Mouse (Mus musculus): Measurements from ENCODE around the gene Elovl6. TPM values are rescaled to one million over a fixed set of nuclear protein-coding genes. Genes with fewer than 3 reads are reported as not detected.

Gene Elovl6
- polyA plus RNA-seq, 1 experiment from 2014 or later: 24.0 TPM

DNA sequence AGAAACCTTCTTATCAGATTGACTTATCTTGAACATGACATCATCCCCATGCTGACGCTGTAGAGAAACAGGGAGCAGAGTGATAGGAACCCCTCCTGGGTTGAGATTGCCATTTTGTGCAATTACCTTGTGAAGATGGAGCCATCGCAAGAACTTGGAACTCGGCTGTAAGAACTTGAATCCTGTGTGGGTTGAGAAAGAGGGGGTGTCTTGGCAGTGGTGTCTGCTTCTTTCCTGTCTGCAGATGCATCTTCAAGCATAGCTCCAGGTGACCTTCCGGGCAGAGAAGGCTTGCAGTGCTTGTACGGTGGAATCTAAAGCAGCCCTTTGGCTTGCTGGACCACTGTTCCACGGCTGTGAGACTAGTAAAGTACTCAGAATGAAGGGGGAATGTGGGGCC is 63.9 kb downstream of the Elovl6 start:
- H3K27me3 ChIP-seq: no peaks in the 10 kb centered on the region
- ATAC-seq: no peak
- DNase-seq (ENCODE audit: low read depth, low spot score): no peak
- TF ChIP-seq CTCF (IDR thresholded peaks at IDR 0.05): no peak
- CTCF ChIA-PET: interaction anchor here (0.8 kb wide), 2 partner anchors 16 to 135 kb away, joined by 3 read pairs; no protein-coding TSS in a partner anchor
- in situ Hi-C loops (cut with MboI; ENCODE audit: low pct_unique_long_range_greater_than_20kb): no loop called here
- POLR2A ChIA-PET: no interaction called here

DNA sequence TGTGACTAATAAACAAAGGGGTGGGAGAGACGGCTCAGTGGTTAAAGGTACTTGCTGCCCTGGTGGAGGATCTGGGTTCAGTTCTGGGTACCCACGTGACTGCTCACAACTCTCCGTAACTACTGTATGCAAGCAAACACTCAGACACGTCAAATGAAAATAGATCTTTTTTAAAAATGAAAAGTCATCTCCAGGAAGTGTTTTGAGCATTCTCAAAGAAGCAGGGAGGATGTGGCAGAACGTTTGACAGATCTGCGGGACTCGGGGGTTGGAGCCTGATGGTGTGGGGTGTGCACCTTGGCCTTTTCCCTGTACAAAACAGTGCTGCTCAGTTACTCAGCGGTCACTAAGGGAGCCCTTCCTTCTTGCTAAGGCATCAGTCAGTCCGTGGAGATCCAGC is 70.1 kb downstream of the Elovl6 start:
- DNase-seq (ENCODE audit: low read depth, low spot score) (no peak), ATAC-seq (no peak)
- ChIA-PET CTCF (interaction anchor here (1.5 kb wide), 1 partner anchor 11 kb away, joined by 4 read pairs; no protein-coding TSS in a partner anchor), POLR2A (no interaction called here)
- in situ Hi-C loops (cut with MboI; ENCODE audit: low pct_unique_long_range_greater_than_20kb): no loop called here
- H3K27me3 ChIP-seq: no peaks in the 10 kb centered on the region
- TF ChIP-seq CTCF (IDR thresholded peaks at IDR 0.05): no peak

DNA sequence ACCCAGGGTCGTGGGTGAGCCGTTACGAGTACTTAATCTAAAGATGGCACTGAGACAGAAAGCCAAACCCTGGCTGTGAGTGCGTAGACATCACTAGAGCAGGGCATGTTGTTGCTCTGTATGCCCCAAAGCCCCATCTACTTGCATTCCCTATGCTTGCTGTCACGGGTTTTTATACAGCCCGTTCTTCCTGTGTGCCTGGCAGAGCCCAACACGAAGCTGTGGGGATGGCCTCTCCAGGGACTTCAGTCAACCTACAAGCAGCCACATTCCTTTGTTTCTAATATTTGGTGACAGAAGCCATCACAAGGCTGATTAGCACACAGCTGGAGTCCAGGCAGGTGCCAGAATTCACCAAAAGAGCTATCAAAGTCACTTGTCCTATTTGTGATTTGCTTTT is 73.3 kb downstream of the Elovl6 start:
- H3K27me3 ChIP-seq: no peaks in the 10 kb centered on the region
- TF ChIP-seq CTCF (IDR thresholded peaks at IDR 0.05): no peak
- ATAC-seq (no peak), DNase-seq (ENCODE audit: low read depth, low spot score) (no peak)
- in situ Hi-C loops (cut with MboI; ENCODE audit: low pct_unique_long_range_greater_than_20kb): no loop called here
- POLR2A ChIA-PET: no interaction called here
- CTCF ChIA-PET: interaction anchor here (1.0 to 1.2 kb wide), 2 partner anchors 14 to 28 kb away, joined by 3 read pairs; no protein-coding TSS in a partner anchor

DNA sequence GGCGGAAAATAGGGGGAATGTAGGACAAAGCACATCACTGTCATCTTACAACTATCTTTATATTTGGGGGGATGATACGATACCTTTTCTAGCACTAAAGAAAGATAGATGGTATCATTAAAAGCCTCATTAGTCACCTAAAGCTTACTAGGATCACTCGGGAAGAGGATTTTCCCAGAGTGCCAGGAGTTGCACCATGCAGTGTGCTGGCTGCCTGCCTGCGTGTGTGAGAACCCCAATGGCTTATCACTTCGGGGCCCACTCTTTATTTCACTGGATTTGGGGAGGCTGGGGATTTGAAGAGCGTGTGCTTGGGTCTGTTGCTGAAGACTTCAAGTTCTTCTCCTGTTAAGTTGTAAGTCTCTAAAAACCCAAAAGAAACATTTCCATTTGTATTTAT is 73.8 kb downstream of the Elovl6 start:
- no peak for TF ChIP-seq CTCF (IDR thresholded peaks at IDR 0.05)
- in situ Hi-C loops (cut with MboI; ENCODE audit: low pct_unique_long_range_greater_than_20kb): no loop called here
- no peak for DNase-seq (ENCODE audit: low read depth, low spot score)
- no peaks in the 10 kb centered on the region for H3K27me3 ChIP-seq
- POLR2A ChIA-PET: no interaction called here
- ATAC-seq: no peak
- CTCF ChIA-PET: interaction anchor here (1.0 to 1.2 kb wide), 3 partner anchors 13 to 28 kb away, joined by 3 read pairs; no protein-coding TSS in a partner anchor

DNA sequence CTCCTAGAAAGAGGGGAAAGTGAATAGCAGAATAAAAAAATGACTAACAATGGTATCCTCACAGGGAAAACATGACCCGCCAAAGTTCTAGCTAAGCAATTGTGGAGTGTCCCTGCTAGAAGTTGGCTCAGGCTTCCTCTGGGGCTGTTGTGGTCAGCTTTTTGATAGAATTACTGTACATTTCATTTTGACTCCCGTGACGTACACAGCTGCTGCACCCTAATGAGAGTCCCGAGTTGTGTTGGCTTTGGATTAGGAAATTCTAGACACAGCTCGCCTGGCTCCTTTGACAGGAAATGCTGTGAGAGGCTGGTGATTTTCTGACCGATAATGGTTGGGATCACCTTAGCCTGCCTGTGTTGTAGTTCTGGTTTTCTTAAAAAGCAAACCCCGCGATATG is 79.5 kb downstream of the Elovl6 start:
- H3K27me3 ChIP-seq: no peaks in the 10 kb centered on the region
- no peak for ATAC-seq
- DNase-seq (ENCODE audit: low read depth, low spot score): no peak
- TF ChIP-seq CTCF (IDR thresholded peaks at IDR 0.05): no peak
- in situ Hi-C loops (cut with MboI; ENCODE audit: low pct_unique_long_range_greater_than_20kb): no loop called here
- POLR2A ChIA-PET: no interaction called here
- CTCF ChIA-PET: interaction anchor here (1.0 to 1.8 kb wide), 7 partner anchors 9 to 29 kb away, joined by 3 to 5 read pairs (median 4); no protein-coding TSS in a partner anchor

DNA sequence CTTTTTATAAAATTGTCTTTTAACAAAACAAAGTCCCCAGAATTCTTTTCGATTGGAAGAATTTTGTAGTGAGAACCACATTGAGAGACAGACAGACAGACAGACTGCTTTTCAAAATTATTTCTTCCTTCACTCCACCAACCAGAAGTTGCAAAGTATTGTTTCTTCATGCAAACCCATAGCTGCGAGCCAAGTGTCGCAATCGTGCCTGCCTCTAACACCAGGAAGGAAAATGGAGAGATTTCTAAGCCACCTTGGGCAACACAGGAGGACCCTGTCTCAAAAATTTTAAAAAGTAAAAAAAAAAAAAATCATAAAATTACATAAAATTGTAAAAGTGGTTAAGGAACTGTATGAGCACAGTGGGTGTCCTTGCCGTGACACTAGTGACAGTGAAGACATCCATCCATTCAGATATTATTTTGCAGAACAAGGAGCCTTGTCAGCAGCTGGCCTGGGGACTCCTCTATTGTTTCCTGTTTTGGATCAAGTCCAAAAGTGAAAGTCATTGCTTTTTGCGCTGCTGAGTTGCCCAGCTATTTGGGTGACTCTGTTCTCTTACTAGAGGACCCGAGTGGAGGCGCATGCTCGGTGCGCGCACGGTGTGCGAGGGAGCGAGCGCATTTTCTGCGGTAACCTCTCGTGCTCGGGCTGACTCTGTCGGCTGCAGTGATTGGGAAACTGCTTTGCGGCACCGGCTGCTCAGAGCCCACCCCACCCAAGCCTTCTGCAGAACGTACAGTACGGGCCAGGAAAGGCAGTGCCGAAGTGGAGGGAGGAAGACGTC is 80.3 kb downstream of the Elovl6 start:
- POLR2A ChIA-PET: interaction anchor here (0.7 kb wide), 1 partner anchor 20 kb away, joined by 3 read pairs; no protein-coding TSS in a partner anchor
- no peak for DNase-seq (ENCODE audit: low read depth, low spot score)
- in situ Hi-C loops (cut with MboI; ENCODE audit: low pct_unique_long_range_greater_than_20kb): no loop called here

DNA sequence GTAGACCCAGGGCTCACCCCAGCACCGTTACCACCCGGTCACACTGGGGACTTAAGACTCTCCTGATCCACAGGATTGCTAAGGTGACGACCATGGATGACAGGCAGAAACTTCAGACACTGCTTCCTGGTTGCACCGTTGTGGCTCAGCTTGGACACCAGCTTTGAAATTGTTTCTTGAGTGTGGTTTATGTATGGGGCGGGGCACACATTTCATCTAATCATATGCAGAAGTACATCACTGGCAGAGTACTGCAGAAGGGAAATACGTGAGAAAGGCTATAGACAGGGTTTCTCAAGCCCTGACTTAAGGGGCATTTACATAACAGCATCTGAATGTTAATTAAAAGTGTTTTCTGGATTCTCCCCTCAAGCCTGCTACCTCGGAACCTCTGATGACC is 81.6 kb downstream of the Elovl6 start:
- POLR2A ChIA-PET: no interaction called here
- H3K27me3 ChIP-seq: no peaks in the 10 kb centered on the region
- TF ChIP-seq CTCF (IDR thresholded peaks at IDR 0.05): no peak
- CTCF ChIA-PET: interaction anchor here (1.1 kb wide), 1 partner anchor 11 kb away, joined by 3 read pairs; no protein-coding TSS in a partner anchor
- ATAC-seq (no peak), DNase-seq (ENCODE audit: low read depth, low spot score) (no peak)
- in situ Hi-C loops (cut with MboI; ENCODE audit: low pct_unique_long_range_greater_than_20kb): no loop called here

More for the DNA sequence above, 80.3 kb downstream of the Elovl6 start:
- CTCF ChIA-PET: interaction anchor here (1.0 to 1.1 kb wide), 3 partner anchors 11 to 16 kb away, joined by 3 to 4 read pairs (median 3); no protein-coding TSS in a partner anchor
- ATAC-seq: no peak
- no peaks in the 10 kb centered on the region for H3K27me3 ChIP-seq
- TF ChIP-seq CTCF (IDR thresholded peaks at IDR 0.05): no peak

DNA sequence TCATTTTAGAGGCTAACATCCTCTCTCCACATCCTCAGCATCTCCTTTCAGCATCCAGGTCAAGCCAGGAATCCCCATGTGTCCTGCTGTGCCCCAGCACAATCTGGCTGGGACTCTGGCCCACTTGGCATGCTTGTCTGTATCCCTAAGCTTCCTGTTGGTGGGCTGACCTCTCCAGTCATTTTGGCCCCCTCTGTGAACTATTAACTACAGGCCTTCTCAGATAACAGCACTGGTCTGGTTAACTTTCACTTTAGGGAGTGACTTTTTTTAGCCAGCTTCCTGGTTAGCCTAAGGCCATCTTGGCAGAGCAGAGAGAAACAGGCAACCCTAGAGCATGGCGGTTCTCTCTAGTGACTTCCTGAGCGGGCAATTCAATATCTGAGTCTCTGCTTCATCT is 82.1 kb downstream of the Elovl6 start:
- TF ChIP-seq CTCF (IDR thresholded peaks at IDR 0.05): no peak
- ATAC-seq: peak; percentile 53
- in situ Hi-C loops (cut with MboI; ENCODE audit: low pct_unique_long_range_greater_than_20kb): no loop called here
- H3K27me3 ChIP-seq: no peaks in the 10 kb centered on the region
- CTCF ChIA-PET: no interaction called here
- POLR2A ChIA-PET: no interaction called here
- peak; percentile 20 for DNase-seq (ENCODE audit: low read depth, low spot score)

DNA sequence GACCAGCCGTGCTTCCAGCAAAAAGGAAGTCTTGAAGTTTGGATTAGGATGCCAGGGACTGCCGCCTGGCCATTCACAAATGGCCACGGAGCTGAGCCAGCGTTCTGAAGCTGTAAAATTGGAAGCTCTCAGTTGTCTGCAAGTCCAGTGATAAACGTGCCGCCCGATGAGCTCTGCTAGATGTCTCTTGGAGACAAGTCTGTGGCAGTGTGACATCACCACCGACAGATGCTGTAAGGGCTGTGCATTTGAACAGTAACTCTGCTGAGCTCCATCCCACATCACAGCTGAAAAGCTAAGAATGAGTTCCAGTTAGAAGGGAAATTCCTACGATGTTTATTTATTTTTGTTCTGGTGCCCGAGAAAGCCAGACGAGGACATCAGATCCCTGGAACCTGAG is 85.3 kb downstream of the Elovl6 start:
- CTCF ChIA-PET: interaction anchor here (1.3 to 1.5 kb wide), 2 partner anchors 16 to 23 kb away, joined by 3 to 4 read pairs; no protein-coding TSS in a partner anchor
- TF ChIP-seq CTCF (IDR thresholded peaks at IDR 0.05): no peak
- DNase-seq (ENCODE audit: low read depth, low spot score) (no peak), ATAC-seq (no peak)
- no peaks in the 10 kb centered on the region for H3K27me3 ChIP-seq
- in situ Hi-C loops (cut with MboI; ENCODE audit: low pct_unique_long_range_greater_than_20kb): no loop called here
- POLR2A ChIA-PET: no interaction called here

DNA sequence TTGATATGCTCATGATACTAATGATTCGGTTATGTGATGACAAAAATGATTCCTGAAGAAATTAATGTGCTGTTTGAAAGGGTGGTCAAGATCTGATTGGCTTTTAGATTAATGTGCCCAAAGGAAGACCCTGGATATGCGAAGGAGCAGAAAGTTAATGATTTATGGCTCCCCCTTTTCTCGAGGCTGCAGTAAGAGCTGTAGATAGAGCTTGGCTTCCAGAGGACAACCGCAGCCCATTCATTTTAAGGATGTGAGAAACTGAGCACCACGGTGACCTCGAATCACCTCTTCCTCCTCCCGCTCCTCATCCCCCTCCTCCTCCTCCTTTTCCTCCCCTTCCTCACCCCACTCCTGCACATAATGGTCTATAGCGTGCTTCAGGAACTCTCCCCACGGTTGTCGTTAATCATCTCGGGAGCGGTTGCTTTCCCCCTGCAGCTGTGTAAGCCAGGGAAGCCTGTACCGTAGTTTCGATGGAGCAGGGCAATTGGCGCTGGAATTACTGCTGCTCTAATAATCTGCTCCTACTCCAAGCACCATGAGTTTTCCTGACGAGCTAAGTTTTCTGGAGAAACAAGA is 87.1 kb downstream of the Elovl6 start:
- POLR2A ChIA-PET: interaction anchor here (0.5 kb wide), 1 partner anchor 190 kb away, joined by 8 read pairs; no protein-coding TSS in a partner anchor
- ATAC-seq (no peak), DNase-seq (ENCODE audit: low read depth, low spot score) (peak; percentile 13)
- in situ Hi-C loops (cut with MboI; ENCODE audit: low pct_unique_long_range_greater_than_20kb): no loop called here
- TF ChIP-seq CTCF (IDR thresholded peaks at IDR 0.05): no peak
- CTCF ChIA-PET: interaction anchor here (1.3 to 3.1 kb wide), 4 partner anchors 10 to 28 kb away, joined by 3 to 14 read pairs (median 6); no protein-coding TSS in a partner anchor
- H3K27me3 ChIP-seq: no peaks in the 10 kb centered on the region

DNA sequence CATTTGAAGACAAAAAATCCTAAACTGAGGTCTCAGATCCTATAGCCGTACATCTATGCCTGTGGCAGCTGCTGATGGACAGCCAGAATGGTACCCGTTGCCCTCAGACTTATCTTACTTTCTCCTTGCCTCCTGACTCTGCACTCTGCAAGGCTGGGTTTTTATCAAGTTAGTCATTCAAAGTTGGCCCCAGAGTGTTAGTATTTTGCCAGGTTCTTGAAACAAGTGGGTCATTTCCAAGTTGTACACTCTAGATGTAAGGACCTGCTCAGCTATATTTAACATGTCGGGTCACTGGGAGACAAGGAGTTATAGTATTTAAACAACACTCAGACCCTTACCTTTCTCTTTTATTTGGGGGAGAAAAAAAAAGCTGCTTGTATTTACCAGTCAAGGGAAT is 88.6 kb downstream of the Elovl6 start:
- ATAC-seq: no peak
- ChIA-PET POLR2A (interaction anchor here (0.9 kb wide), 1 partner anchor 9 kb away, joined by 3 read pairs; no protein-coding TSS in a partner anchor), CTCF (interaction anchor here (0.9 to 3.1 kb wide), 4 partner anchors 8 to 29 kb away, joined by 3 to 14 read pairs (median 5); no protein-coding TSS in a partner anchor)
- in situ Hi-C loops (cut with MboI; ENCODE audit: low pct_unique_long_range_greater_than_20kb): no loop called here
- TF ChIP-seq CTCF (IDR thresholded peaks at IDR 0.05): no peak
- DNase-seq (ENCODE audit: low read depth, low spot score): no peak
- no peaks in the 10 kb centered on the region for H3K27me3 ChIP-seq

Data from Patski (cell line).